Mouse (Mus musculus) layer of hippocampus, postnatal 14 days (tissue): ENCODE results near the gene Igsf21. TPM values are rescaled to one million over a fixed set of nuclear protein-coding genes. Genes with fewer than 3 reads are reported as not detected.

ENCODE experiments used
- DNase-seq, 2 experiments: peaks; one replicate each; pipeline ENCODE4 v3.0.0; 2021 to 2022; ENCODE audit warnings: low spot score in 2 of 2, mixed read lengths in 1 of 2
- total RNA-seq, 2 experiments: library from RNA; stranded (reverse); gene quantifications; 2 replicates each; pipeline ENCODE4 v1.2.3; 2021

Igsf21 gene
- total RNA-seq, 2 experiments from 2014 or later, result 65.7 to 73.0 TPM

- no peak for DNase-seq
Observed at GRCm38 (mm10) chr4:140242291-140242690, 4.3 kb downstream of the Igsf21 start.

DNA sequence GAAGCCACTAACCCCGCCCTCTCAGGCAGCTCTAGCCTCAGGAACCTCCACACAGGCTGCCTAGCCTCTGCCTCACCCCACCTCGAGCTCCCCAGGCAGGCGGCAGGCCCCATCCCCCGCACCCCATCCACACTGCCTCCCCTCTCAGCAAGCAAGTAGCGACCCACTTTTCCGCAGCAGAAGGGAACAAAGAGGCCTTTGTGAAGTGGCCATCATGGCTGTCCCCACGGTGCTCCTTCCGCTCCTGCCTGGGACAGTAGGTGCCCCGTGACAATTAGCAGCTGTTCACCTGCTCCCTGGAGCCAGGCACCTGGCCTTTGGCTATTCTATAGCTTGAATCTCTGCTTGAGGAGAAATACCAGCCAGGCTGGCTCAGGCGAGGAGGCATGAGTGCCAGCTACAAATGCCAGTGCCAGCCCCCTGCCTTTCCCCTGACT, 9.3 kb downstream of the Igsf21 start:
- peak in 1 of 2 experiments; percentile 66 for DNase-seq

- no peak for DNase-seq
Observed at GRCm38 (mm10) chr4:140235361-140236153, 11.0 kb downstream of the Igsf21 start.

DNA sequence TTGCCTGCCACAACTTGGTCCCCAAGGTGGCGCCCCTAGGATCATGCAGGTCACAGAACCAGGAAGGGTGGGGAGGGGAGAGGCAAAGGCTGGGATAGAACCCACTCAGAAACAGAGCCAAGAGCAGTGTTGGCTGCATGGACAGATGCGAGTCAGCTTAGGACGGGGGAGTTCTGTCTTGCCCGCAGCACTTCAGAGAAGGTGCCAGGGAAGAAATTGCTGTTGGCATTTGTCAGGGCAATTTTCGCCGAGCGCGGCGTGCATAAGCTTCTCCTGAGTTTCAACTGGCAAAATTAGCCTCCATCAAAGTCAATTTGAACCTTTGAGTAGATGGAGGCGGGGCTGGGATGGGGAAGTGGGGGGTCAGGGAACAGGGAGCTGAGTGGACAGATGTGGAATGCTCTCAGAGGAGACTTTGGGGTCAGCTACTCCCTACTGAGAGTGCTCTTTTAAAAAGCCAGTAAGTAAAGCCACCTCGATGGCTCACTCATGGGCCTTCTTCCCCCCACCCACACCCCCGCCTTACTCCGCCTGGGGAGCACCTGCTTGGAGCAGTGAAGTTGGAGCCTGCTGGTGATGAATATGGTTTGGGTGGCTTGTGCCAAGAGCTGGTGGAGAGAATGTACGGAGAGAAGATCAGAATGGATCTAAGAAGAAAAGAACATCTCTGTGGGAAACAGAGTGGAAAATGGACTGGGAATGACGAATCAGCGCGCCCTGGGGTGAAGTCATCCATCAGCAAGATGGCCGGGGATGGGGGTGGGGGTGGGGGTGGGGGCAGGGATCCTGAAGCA, 12.0 kb downstream of the Igsf21 start:
- no peak for DNase-seq

GRCm38 (mm10) chr4:140227837-140228236, 18.7 kb downstream of the Igsf21 start:
- no peak for DNase-seq

- DNase-seq, result no peak
Observed at GRCm38 (mm10) chr4:140225204-140225603, 21.4 kb downstream of the Igsf21 start.

DNA sequence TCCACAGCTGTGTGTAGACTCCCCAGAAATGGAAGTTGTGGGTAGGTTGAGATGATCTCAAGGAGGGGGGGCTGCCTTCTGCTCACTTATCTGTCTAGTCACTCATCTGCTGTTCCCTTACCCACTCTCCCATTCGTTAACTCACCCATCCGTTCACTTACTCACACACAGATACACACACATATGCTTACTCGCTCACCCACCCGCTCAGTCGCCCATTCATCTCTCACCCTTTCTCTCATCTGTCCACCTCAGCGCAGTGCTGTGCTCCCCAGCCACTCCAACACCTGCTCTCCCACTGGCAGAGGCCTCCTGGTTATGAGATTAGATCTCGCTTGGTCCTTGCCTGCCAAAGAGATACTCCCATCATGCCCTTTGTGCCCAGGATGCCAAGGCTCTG, 22.1 kb downstream of the Igsf21 start:
- no peak for DNase-seq

DNA sequence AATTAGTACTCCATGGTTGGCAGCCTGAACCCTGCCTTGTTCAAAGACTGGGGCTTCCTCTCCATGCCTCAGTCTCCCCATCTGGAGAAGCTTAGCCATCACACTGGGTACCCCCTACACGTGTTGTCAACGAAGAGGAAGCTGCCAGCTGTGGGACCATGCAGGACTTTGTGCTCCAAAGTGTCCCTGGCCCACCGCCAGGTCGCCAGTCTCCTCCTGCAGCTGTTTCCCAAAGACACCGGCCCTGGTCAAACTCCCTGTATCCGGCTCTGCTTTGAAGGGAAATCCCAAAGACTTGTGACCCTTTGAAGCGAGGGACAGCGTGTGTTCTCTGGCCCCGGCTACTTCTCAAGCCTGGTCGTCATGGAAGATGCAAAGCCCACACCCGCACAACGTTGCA, 23.5 kb downstream of the Igsf21 start:
- no peak for DNase-seq

- DNase-seq, result no peak
Observed at GRCm38 (mm10) chr4:140220326-140221093, 26.1 kb downstream of the Igsf21 start.

DNA sequence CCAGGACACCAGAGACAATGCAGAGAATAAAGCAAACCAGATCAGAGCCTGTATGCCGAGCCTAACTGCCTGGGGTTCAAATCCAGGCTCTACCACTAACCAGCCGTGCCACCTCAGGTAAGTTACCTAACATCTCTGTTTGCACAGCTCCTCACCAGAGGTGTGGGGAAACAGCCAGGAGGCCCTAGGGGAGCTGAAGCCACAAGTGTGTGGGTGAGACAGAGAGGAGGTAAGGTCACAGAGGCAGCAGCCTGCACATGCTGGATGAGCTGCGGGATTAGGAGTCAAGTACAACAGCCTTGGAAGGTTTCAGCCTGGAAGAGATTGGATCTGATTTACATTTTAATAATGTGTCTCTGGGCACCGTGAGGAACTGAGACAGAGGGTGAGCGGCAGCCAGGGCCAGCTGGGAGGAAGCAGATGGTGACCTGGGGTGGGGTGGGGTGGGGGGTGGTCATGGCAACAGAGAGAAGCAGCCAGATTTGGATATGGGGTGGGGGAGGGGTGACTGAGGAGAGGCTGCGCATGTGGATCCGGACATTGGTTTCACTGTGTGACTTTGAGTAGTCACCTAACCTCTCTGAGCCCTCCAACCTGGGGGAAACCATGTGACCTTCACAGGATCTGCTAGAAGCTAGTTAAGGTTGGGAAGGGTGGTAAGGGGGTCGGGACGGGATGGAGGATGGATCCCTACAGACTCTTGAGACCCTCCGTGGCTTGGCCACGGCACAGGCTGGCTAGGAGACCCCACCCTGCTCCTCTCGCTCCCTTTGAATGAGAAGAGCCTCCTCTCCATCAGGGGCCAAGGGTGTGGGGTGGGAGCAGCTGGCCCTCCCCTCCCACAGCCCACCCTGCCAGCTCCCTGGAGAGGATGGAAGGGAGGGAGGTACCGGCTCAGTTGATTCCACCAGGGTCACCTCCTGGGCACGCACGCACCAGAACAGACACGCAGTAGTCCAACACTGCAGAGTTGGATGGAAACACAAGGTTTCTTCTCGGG, 27.4 kb downstream of the Igsf21 start:
- DNase-seq, result no peak

DNA sequence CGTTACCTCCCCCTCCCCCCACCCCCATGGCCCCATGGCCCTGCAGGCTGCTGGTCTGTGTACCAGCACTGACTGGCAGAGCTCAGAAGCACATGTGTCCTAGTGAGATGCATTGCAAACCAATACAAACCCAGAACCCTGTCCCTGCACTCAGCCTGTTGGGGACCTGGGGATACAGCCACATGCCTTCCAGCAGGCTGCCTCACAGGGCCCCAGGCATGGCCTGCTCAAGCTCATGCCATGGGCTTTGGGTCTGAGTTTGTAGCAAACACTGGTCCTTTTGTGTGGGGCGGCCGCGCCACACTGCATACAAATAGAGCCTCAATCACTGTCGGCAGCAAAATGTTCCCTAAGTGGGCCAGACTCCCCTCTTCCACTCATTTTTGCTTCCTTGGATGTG, 28.2 kb downstream of the Igsf21 start:
- peak in 1 of 2 experiments; percentile 70 for DNase-seq

GRCm38 (mm10) chr4:140217934-140218333, 28.6 kb downstream of the Igsf21 start:
- no peak for DNase-seq

GRCm38 (mm10) chr4:140216096-140216495, 30.5 kb downstream of the Igsf21 start:
- no peak for DNase-seq

GRCm38 (mm10) chr4:140215205-140215604, 31.4 kb downstream of the Igsf21 start:
- no peak for DNase-seq

- DNase-seq, result no peak
Observed at GRCm38 (mm10) chr4:140214406-140214805, 32.2 kb downstream of the Igsf21 start.

GRCm38 (mm10) chr4:140210129-140210890, 36.3 kb downstream of the Igsf21 start:
- no peak for DNase-seq

DNA sequence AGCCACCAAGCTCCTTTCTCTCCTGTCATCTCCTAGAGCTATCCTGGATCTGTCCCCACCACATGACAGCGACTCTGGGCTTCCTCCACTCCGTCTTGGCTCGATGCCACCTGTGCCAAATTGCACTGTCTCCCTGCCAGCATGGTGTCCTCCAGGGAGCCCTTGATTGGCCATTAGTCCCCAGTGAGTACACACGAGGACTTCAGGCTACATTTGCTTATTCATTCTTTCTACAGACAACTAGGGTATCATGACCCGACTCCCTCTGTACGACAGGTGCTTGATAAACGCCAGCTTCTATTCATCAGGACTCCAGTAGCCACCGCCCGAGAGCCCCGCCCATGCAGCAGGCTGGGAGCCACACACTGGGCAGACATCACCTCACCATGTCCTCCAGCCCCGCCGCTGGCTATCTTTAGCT, 40.8 kb downstream of the Igsf21 start:
- DNase-seq, result peak; percentile 74 to 76

DNA sequence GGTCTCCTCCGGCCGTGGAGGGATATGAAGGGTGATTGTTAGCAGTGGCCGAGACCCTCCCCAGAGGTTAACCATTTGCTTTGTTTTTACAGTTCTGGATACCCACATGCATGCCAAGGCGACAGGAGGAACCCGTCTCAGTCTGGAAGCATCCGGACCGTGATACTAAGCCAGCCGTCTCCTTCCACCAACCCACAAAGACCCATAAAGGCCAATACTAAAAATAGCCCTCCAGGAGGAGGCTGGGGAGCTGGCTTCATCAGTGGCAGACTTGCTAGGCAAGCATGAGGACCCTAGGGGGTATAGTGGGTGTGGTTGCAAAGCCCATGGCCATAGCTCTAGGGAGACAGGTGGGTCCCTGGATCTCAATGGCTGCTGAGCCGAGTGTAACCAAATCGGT, 41.8 kb downstream of the Igsf21 start:
- DNase-seq, result no peak

DNA sequence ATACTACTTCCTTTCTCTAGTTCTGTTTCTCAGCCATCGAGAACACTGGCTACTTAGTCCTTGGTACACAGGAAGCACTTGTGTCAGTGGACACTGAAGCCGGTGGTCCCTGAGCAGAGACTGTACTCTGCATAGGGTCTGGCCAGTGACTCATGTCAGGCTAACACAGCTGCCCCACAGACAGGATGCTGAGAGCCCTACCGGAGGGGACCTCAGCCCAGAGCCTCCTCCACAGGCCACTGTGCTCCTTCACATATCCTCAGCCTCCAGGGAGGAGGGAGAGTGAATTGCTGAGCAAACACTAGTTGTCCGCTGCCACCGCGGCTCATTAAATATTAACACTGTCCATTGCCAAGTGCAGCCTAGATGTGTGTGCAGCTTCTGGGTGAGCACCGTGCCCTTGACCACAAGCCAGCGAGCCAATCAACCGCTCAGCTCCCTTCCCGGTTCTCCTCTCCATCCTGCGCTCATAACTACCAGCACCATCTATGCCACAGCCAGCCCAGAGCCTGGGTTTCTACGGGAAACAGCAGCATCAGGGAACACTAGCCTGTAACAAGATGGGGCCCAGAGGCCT, 42.8 kb downstream of the Igsf21 start:
- DNase-seq, result no peak
